Mouse (Mus musculus): ENCODE data around the gene Smurf2. TPM values are rescaled to one million over a fixed set of nuclear protein-coding genes. Genes with fewer than 3 reads are reported as not detected.
"Not testable (repeated sequence)": the region's sequence is repeated elsewhere in the genome, so short reads cannot be mapped to it uniquely, and the experiment has no call there.

The Smurf2 gene
- polyA plus RNA-seq, 1 experiment = 10.0 TPM

DNA sequence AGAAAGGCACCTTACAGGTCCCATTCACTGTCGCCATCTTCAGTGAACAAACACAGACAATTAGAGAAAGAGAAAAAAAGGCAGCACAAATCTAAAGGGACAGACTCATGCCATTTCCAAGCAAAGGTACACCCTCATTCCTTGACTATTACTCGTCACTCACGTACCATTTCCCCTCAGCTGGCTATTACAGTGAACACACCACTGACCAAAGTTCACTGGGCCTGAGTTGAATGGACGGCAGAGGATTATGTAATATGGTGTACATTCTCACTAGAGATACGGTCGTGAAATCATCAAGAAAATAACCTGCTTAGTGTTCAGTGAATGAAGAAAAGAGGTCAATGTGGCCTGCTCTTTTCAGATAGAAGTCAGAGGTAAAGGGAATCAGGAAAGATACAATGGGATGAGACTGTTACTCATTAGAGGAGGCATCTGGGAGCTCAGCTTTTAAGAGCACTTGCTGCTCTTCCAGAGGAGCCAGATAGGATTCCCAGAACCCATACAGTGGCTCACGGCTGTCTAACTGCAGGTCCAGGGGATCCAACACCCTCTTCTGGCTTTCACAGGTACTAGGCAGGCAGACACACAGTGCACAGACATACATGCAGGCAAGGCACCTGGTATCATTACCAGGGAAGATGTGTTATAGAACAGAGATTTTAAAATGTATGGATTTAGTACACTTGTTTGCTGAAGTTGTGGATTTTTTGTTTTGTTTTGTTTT is 107.9 kb downstream of the Smurf2 start:
- DNase-seq (ENCODE audit: low read depth) = no peak

DNA sequence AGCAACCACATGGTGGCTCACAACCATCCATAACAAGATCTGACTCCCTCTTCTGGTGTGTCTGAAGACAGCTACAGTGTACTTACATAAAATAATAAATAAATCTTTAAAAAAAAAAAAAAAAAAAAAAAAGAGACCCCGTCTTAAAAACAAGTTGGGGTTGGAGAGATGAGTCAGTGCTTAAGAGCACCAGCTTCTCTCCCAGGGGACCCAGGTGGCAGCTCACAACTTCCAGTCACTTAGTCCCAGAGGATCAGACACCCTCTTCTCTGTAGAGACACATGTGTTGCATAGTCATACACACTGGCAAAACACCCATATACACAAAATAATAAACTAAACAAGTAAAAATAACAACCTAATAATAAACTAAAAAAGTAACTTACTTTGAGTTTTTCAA is 113.1 kb downstream of the Smurf2 start:
- DNase-seq (ENCODE audit: low read depth) = not testable (repeated sequence)

DNA sequence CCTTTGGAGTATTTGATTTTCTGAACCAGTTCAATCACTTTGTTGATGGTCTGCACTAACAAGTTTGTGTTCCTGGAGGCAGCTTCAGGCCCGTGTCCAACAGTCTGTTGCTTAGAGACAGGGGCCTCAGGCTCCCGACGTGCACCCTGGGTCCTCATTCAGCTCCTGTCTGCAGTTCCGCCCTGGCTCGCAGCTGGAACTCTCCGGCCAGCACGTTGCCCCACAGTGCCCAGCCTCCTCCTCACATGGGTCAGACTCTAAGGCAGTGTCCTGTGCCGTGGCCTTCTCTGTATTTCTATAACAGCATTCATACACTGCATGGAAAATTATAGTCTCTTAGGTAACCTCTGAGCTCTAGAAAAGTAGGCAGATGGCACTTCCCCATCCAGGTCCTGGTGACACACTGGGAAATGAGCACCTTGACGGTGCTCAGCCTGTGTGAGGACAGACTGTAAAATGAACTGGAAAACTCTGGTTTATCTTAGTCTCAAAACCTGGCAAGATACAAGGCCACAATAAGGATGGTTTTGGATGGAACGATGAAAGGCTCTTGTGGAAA is 118.4 kb downstream of the Smurf2 start:
- no peak for DNase-seq (ENCODE audit: low read depth)

DNA sequence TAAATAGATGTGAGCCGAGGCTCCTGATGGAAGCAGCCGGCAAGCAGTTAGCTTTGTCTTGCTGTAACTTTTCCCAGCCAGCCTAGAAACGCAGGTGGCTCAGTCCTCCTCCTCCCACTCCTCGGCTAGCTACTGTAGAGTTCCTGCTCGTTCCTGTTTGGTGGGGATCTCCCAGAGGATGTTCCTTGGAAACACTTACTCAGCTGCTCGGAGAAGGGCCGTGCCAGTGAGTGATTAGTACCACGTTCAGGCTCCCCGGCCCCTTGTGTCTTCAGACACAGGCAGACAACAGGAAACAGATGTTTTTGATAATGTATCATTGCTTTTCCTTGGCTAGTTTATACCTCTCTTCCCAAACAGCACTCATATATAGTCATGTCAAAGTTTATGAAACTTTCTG is 124.8 kb downstream of the Smurf2 start:
- no peak for DNase-seq (ENCODE audit: low read depth)

DNA sequence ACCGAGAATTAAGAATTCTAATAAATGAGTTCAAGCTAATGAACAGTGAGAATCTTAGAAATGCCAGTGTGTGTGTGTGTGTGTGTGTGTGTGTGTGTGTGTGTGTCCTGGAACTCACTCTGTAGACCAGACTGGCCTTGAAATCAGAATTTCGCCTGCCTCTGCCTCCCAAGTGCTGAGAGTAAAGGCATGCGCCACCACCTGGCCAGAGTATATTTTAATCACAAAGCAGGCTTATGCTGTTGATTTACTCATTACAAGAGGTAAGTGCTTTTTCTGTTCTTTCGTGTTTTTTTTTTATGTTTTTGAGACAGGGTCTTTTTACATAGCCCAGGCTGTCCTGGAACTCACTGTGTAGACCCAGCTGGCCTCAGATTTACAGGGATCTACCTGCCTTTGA is 126.7 kb downstream of the Smurf2 start:
- no peak for DNase-seq (ENCODE audit: low read depth)

DNA sequence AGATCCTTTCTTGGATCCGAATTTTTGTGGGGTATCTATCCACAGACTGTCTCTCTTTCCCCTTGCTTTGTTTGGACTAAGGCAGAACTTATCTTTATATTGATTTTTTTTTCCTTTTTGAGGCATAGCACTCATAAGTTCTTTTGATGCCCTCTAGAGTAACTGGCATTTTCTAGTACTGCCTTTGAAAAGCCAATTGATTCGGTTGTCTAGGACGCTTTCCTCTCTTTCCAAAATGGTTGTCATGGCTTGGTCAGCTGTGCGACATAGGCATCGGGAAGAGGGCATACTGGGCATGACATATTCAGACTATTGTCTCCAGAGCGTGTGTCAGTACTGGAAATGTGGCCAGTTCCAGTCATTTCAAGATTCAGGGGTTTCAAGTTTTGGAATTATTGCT is 130.9 kb downstream of the Smurf2 start:
- no peak for DNase-seq (ENCODE audit: low read depth)

DNA sequence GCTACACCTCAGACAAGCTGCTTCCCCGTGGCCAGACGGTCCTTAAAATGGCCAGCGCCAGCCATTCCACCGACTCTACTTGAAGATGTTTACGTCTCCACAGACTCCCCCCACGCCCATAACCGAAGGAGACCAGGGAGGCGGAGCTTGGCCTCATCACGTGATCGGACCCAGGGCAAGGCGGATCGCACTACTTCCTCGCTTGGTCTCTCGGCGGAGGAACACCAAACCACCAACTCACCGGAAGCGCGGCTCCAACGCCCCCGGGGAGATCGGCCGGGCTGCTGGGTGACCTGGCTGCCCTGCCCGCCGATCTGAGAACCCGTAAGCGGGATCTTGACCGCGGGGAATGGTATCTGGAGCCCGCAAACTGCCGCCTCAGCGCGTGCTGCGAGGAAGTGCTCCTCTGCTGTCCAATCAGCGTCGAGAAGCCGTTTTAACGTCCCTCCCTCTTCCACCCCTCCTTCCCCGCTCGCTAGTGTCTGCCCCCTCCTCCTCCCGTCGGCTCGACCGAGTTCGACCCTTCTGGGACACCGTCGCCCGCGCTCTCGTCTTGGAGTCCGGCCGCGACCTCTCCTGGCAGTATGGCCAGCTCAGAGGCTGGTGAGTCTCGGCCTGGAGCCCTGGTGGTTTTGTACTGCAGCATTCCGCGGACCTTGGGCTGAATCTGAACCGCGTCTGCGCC is 131.6 kb downstream of the Smurf2 start, which contains the start of the genes Ddx5 and Cep95:
Gene Ddx5, minus strand, starts transcription at position 411 of the 685 bp plus-strand sequence.
Gene Cep95, plus strand, starts transcription at position 478 of the 685 bp plus-strand sequence.
- DNase-seq (ENCODE audit: low read depth) = peak; percentile 89

DNA sequence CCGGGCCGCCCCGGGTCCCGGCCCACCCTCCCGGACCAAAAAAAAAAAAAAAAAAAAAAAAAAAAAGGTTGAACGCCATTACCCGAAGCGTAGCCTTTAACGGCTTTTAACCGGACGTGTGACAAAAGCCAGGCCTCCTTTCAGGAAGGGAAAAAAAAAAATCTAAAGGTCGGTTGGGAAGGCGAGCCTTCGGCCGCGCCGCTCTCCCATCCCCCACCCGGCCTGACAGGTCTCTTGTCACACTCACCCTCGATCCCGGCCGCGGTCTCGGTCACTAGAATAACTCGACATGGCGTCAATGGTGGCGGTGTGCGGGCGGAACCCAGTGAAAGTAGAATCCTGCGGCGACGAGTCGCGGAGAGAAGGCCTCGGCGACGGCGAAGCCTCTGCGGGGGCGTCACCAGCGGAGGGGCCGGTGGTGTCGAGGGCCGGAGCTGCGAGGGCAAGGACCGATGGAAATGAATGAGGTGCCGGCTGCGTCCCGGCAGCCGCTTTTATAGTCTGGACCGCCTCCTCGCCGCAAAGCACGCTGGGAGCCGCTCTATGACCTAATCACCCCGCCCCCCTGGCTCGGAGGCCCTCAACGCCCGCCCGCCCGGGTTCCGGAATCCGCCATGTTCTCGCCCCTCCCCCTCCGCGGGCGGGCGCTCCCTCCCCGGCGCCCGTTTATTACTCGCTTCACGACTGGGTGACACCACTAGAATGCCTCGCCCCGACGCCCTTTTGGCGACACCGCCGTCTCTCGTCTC is 132.3 kb downstream of the Smurf2 start:
- no peak for DNase-seq (ENCODE audit: low read depth)

DNA sequence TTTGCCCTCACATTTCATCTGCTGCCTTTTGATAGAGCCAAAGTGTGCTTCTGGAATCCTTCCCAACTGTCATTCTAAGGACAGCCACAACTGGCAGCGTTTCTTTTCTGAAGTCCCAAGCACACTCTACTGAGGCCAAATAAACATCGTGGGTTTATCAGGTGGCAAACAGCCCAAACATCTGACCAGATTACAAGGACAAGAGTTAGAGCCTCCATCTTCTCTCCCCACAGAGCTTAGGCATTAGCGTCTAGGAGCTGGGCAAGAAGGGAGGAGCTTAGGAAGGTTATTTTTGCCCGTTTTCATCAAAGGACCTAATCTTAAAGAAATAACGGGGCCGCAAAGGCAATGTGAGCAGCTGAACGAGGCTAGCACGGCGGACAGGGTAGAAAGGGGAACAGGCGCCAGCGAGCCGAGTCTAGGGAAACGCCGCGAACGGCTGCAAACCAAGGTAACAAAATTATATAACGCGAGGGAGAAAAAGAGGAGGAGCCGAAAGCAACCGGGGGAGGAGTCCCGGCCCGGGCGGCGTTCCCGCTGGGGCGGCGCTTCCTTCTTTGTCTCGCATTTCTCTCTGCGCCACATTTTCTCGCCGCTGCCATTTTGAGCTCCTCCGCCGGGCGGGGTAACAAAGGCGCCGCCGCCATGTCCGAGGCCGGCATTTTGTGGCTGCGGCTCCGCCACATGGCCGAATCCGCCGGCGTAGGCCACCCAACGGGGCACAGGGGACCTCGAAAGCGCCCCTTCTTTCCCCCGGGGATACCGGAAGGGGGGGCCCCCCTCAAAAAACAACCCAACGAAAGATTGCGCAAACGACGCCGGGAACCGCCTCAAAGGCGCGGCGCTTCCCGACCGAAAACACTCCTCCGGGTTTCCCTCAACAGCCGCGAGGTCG is 133.1 kb downstream of the Smurf2 start:
- DNase-seq (ENCODE audit: low read depth) = no peak

DNA sequence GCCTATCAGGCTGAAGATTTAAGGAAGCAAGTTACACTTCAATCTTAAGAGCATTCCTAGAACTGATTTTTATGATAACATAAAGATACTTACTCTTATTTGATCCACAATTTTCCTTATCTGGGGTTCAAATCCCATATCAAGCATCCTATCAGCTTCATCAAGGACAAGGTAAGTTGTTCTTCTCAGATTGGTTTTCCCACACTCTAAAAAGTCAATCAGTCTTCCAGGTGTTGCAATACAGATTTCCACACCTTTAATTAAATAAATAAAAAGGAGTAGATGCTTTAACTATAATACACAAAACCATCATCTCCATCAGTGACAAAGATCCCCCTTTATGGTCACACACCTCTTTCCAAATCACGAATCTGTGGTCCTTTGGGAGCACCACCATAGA is 135.5 kb downstream of the Smurf2 start:
- no peak for DNase-seq (ENCODE audit: low read depth)

DNA sequence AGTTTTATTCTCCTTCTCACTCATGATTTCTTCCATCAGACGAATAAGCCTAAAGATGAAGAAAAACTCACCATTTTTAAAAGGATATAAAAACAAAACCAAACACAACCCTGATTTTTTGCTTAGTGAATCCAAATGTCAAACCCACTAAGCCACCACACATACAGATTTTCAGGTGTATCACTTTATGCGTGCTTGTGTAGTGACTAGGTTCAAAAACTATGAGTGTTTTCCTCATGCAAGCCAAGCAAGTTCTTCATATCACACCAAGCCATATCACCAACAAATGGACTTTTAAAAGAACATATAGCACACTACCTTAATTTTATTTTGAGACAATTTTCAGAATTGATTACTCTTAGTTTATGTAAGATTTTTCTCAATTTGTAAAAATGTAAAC is 136.0 kb downstream of the Smurf2 start:
- no peak for DNase-seq (ENCODE audit: low read depth)

DNA sequence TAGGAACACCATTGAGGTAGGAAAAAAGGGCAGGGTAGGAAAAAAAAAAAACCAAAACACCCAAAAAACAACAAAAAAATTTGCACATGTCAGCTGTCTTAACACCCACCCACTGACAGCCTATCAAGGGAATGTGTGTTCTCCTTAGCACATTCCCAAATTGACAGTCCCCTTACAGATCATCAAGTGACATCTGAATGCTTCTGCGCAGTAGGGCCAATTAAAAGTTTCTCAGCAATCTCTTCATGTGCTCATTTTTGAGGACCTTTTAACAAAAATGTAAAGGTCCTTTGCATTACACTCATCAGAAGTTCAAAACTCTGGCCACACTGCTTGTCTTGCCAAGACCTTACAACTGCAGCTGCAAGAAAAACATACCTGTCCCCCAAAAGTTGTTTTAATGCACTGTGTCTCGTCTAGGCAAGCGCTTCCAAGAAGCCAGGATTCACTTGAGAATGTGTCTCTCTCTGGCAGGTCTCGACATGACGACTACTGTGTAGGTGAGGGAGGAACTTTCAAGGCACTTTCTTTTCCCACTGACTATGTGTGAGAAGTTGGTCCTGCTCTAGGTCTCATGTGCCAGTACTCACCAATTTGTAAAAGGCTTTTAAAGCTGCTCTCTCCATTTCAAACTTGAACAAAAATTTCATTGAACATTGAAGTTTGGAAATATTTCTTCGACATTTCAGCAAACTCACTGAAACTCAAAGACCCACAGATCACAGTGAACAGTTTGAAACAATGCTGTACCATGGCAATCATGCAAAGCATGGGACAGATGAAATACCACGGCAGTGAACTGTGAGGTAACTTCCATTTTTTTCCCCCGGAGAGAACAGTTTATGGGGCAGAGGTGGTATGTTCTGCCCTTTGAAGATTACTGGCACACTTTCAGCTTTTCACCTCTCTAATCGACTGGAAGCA is 137.4 kb downstream of the Smurf2 start:
- no peak for DNase-seq (ENCODE audit: low read depth)

DNA sequence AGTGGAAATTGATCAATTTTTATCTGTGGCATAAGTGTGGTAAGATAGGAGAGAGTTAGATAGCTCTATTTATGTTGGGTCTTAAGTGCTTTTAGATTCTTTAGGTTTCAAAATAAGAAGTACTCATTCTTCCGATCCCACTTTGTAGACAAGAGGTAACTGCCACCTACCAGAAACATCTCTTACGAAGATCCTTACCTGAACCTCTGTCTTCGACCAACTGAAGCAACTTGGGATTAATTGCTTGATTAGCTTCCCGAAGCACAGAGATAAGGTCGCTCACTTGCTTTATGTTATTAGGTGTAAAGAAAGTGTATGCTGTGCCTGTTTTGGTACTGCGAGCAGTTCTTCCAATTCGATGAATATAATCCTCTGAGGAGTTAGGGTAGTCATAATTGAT is 138.2 kb downstream of the Smurf2 start:
- not testable (repeated sequence) for DNase-seq (ENCODE audit: low read depth)

DNA sequence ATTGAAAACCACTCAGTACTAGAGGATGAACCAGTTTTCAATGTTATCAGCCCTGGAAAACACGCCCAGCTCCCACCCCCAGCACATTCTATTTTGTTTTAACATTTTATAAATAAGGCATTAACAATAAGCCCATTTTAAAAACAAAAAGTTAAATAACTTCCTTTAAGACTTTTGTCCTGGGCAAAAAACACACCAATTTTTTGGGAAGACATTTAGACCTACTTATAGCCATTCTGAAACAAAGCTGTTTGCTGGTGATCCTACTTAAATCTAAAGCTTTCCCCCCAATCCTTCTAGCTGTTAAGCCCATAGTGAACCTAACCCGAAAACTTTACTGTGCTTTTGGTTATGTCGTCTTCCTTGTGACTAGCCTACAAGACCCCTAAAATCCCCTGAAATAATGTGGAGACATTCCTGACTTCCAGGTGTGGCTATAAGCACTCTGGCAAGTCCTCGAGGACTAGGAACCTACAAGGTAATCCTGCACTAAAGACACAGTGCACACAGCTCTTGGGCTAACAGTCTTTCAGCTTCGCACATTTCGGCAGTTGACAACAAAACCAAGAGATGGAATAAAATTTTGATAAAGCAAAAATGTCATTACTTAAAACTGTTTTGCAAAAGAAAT is 139.8 kb downstream of the Smurf2 start:
- no peak for DNase-seq (ENCODE audit: low read depth)

DNA sequence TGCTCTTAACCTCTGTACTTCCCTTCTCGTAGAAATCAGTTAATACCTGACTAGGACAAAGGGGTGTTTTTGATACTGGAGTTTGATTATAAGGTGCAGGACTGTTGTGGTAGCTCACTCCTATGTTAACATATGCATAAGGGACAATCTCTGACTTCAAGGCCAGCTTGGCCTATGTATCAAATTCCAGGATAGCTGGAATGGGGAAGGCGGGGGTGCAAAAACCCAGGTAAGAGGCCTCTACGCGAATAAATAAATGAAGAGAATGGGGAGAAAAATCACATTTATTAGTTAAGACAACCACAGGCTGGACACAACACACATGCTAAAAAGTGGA is 140.5 kb downstream of the Smurf2 start:
- no peak for DNase-seq (ENCODE audit: low read depth)

DNA sequence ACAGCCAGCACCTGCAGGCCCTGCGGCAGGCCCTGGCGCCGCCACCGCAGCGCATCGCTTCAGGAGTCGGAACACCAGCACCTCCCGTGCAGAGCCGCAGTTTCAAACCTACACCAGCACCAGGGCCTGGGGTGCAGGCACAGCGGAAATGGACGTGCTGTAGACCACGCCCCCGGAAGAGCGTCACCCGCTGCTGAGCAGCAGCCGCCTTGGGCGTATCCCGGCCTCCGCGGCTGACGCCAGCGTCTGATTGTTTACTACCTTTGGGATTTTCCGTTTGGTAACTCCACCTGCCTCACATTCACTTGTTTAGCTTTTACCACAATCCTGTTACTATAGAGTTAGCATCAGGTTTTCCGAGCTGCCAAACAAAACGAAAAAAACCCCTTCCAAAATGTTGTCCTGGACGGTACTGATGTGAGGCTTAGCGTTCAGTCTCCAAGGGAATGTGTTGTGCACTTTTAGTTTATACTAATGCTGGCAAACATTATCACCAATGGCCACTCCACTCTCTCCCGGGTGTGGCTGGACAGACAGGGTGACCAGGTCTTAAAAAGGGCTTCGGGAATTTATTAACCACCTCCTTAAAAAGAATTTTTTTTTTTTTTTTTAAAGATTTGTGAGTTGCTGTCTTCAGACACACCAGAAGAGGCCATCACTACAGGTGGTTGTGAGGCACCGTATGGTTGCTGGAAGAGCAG is 141.0 kb downstream of the Smurf2 start, which contains the start of gene Polg2:
Gene Polg2, minus strand, starts transcription at position 150 of the 701 bp plus-strand sequence.
- peak; percentile 56 for DNase-seq (ENCODE audit: low read depth)

DNA sequence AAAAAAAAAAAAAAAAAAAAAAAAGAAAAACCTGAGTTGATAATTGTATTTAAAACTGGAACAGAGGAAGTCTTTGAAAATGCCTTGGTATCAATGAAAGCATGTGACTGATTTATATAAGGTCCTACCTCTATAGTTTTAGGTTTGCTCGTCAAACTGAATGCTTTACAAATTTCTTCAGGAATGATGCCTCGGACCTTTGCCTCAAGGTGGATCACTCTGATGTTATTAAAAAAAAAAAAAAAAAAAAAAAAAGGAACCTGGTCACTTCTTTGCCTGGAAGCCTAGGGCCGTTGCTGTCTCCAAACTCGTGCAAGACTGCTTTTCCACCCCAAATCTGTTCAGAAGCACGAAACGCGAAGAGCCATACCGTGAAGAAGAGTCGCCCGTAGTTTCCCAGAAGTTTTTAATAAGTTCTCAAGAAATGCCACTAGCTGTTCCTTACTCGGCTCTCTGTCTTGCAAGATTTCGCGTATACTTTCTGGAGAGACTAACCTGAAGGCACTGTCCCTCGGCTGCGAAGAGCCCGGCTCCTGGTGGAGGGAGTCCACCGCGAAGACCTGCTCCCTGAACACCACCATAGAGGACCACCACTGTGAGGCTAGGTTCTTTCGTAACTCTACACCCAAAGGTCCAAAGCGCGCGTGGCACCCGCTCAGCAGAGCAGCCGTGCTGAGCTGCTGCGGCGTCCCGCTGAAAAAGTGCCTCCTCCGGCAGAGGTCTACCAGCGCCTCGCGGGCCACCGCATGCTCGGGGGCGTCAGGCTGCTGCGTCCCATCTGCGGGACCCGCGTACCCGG is 141.7 kb downstream of the Smurf2 start:
- no peak for DNase-seq (ENCODE audit: low read depth)

DNA sequence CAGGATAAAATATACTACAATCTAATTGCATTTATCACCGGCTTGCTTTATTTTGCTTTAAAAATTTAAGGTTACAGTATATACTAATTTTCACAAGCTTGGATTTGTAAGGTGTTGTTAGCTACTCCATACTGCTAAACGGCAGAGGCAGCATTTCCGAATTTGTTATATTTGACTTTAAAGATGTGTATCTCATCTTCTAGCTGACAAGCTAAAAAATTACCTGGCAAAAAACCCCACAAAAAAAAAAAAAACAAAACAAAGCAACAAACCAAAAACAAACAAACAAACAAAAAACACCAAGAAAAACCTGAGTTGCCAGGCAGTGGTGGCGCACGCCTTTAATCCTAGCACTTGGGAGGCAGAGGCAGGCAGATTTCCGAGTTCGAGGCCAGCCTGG is 142.4 kb downstream of the Smurf2 start:
- DNase-seq (ENCODE audit: low read depth) = no peak
